Mouse (Mus musculus) testis, postnatal 14 days (tissue): ENCODE data around the gene Wdr93.

Experiments used
- DNase-seq: peaks from one replicate; pipeline ENCODE4 v3.0.0; 2021; ENCODE audit warnings: low spot score

The Wdr93 gene

GRCm38 (mm10) chr7:79802037-79802436 is 59.1 kb downstream of the Wdr93 start:
- DNase-seq: no peak

- DNase-seq: no peak
These were observed 60.9 kb downstream of the Wdr93 start for GRCm38 (mm10) chr7:79803887-79804286.

GRCm38 (mm10) chr7:79808561-79808960 is 65.6 kb downstream of the Wdr93 start:
- DNase-seq: no peak

- peak; percentile 84 for DNase-seq
These were observed 67.9 kb downstream of the Wdr93 start, which contains the start of gene Mesp2 for GRCm38 (mm10) chr7:79810611-79811506. Mesp2 (plus strand) TSS chr7:79810727.

- no peak for DNase-seq
These were observed 70.4 kb downstream of the Wdr93 start for GRCm38 (mm10) chr7:79813409-79813808.

GRCm38 (mm10) chr7:79818321-79818720 is 75.4 kb downstream of the Wdr93 start:
- DNase-seq: no peak

GRCm38 (mm10) chr7:79819515-79819914 is 76.6 kb downstream of the Wdr93 start:
- peak; percentile 35 for DNase-seq

GRCm38 (mm10) chr7:79819996-79820395 is 77.0 kb downstream of the Wdr93 start:
- no peak for DNase-seq

- DNase-seq: no peak
These were observed 79.2 kb downstream of the Wdr93 start for GRCm38 (mm10) chr7:79822092-79822695.

GRCm38 (mm10) chr7:79828341-79828740 is 85.4 kb downstream of the Wdr93 start:
- no peak for DNase-seq

GRCm38 (mm10) chr7:79831145-79831544 is 88.2 kb downstream of the Wdr93 start:
- no peak for DNase-seq

- no peak for DNase-seq
These were observed 88.6 kb downstream of the Wdr93 start for GRCm38 (mm10) chr7:79831585-79831984.

GRCm38 (mm10) chr7:79832980-79833379 is 90.0 kb downstream of the Wdr93 start:
- DNase-seq: no peak

- DNase-seq: no peak
These were observed 92.2 kb downstream of the Wdr93 start for GRCm38 (mm10) chr7:79835196-79835595.
